Mouse (Mus musculus) adrenal gland, adult 18-20 months (tissue): ENCODE measurements around the gene Alkal2. TPM values are rescaled to one million over a fixed set of nuclear protein-coding genes. Genes with fewer than 3 reads are reported as not detected.

Experiments used
- DNase-seq, 2 experiments: peaks; one replicate each; pipeline ENCODE4 v3.0.0; 2021 to 2022; ENCODE audit warnings: low spot score in 2 of 2
- total RNA-seq, 2 experiments: library from RNA; stranded (reverse); gene quantifications; 1 replicate in 1 of 2; 2 replicates in 1 of 2; pipeline ENCODE4 v1.2.3; 2021

Alkal2 gene
- total RNA-seq, 2 experiments from 2014 or later = 0.53 to 0.77 TPM

- DNase-seq = no peak
Measured at GRCm38 (mm10) chr12:30922401-30922800, 38.3 kb downstream of the Alkal2 start.

GRCm38 (mm10) chr12:30928182-30928581 lies 44.1 kb downstream of the Alkal2 start:
- no peak for DNase-seq

- DNase-seq = no peak
Measured at GRCm38 (mm10) chr12:30933299-30933698, 49.2 kb downstream of the Alkal2 start.

- DNase-seq = no peak
Measured at GRCm38 (mm10) chr12:30936899-30937298, 52.8 kb downstream of the Alkal2 start.

Other genes with a start within 250 kb of the Alkal2 start
- 10 to 100 TPM; 48.9 to 54.4 TPM for gene Acp1, start 27.3 kb downstream of the Alkal2 start, total RNA-seq
- gene Sh3yl1, start 27.3 kb downstream of the Alkal2 start, total RNA-seq = 1 to 10 TPM; 1.7 to 3.5 TPM
- gene Fam110c, start 189.5 kb downstream of the Alkal2 start, total RNA-seq = 1 to 10 TPM in 1 of 2 experiments, under 1 TPM in 1; 0.61 to 1.2 TPM